16 mouse cellular contexts compared by ENCODE assay signal in genomic region chr7:119928783-119929440, GRCm38 (mm10). TPM values are rescaled to one million over a fixed set of nuclear protein-coding genes. Genes with fewer than 3 reads are reported as not detected.
DNase-seq lines count a peak whose midpoint lies in the region.
"Had no signal": no experiment of that assay in that cellular context is flagged by ENCODE, and none has a peak within 500 bp of the region (broad histone marks: within the 10 kb centered on the region; RNA-seq: fewer than 3 reads in every experiment).

No protein-coding gene starts in this region.

- intact Hi-C loops in left cerebral cortex, postnatal 36 days (cut with DNase I): no loop called here

- DNase-seq in adrenal gland, postnatal 10 days: peak; percentile 41
- DNase-seq in adrenal gland, adult 18-20 months (ENCODE audit: low spot score in 2 of 2): no peak
- peak; percentile 17 for DNase-seq in kidney, adult 9 months
- DNase-seq in kidney, postnatal 14 days: no peak
- peak; percentile 5 for DNase-seq in lung, postnatal 25 days (ENCODE audit: low spot score)
- DNase-seq in lung, postnatal 10 days: no peak
- DNase-seq in gonadal fat pad, adult 2 months (ENCODE audit: low read depth): peak; percentile 73
- no peak for DNase-seq in left cerebral cortex, postnatal 36 days (ENCODE audit: low spot score in 2 of 2)
- DNase-seq: adrenal gland, postnatal 25 days; cerebellum, adult 11 months; cerebellum, adult 8-10 months; cerebellum, postnatal 14 days; embryo, embryonic 11 days; gastrocnemius, postnatal 10 days; heart, postnatal 10 days; heart, postnatal 4 days had no signal

RNA-seq across cellular contexts. Expression of gene Dcun1d3, which starts 32.8 kb away (rescaled TPM):
- 10 to 100 TPM; 26.7 to 48.0 TPM for total RNA-seq in adrenal gland, postnatal 10 days (2021)
- total RNA-seq in adrenal gland, adult 18-20 months (2021): 10 to 100 TPM; 39.2 to 43.1 TPM
- polyA plus RNA-seq in gonadal fat pad, adult 2 months (2012; rRNA removed): 8.4 and 9.4 TPM in 2 replicates
- 10 to 100 TPM; 24.4 to 27.0 TPM for total RNA-seq in left cerebral cortex, postnatal 36 days (2021)

RNA-seq across cellular contexts. Expression of gene Lyrm1, which starts 33.3 kb away (rescaled TPM):
- total RNA-seq in adrenal gland, postnatal 10 days (2021): 1 to 10 TPM; 7.2 to 7.5 TPM
- 1 to 10 TPM; 7.4 to 8.9 TPM for total RNA-seq in adrenal gland, adult 18-20 months (2021)
- 3.0 and 3.2 TPM in 2 replicates for polyA plus RNA-seq in gonadal fat pad, adult 2 months (2012; rRNA removed)
- total RNA-seq in left cerebral cortex, postnatal 36 days (2021): 10 to 100 TPM; 10.9 to 12.9 TPM

Comparison
In these comparisons a context has a peak if more than half of its experiments do, and no peak if none do; other contexts are left out.
1. DNase-seq: peak in adrenal gland, postnatal 10 days (single experiment), kidney, adult 9 months (single experiment), lung, postnatal 25 days (single experiment) and gonadal fat pad, adult 2 months (single experiment); none in adrenal gland, adult 18-20 months (0 of 2), kidney, postnatal 14 days (single experiment), lung, postnatal 10 days (single experiment) and left cerebral cortex, postnatal 36 days (0 of 2).